Mouse (Mus musculus) neural tube, embryonic 13.5 days (tissue): Measurements from ENCODE around the gene Ahnak. TPM values are rescaled to one million over a fixed set of nuclear protein-coding genes. Genes with fewer than 3 reads are reported as not detected.
"Not testable (repeated sequence)": the region's sequence is repeated elsewhere in the genome, so short reads cannot be mapped to it uniquely, and the experiment has no call there.

Experiments
- ATAC-seq: fragments of 200-750 bp; cut with Nextera tagmentation; 2 replicates; pipeline ENCODE4 v1.8.0; 2017; ENCODE audit warnings: low read depth, mild to moderate bottlenecking, moderate TSS enrichment, moderate library complexity
- H3K27ac ChIP-seq: fragments of 300-500 bp; sonication (generic); replicated peaks from 2 replicates; pipeline ENCODE4 v1.5.1; 2015; ENCODE audit warnings: moderate library complexity, mild to moderate bottlenecking, inconsistent platforms
- H3K27me3 ChIP-seq: fragments of 300-500 bp; sonication (generic); 2 replicates; pipeline ENCODE4 v1.6.1; 2015; ENCODE audit warnings: mild to moderate bottlenecking, inconsistent platforms
- H3K36me3 ChIP-seq: fragments of 300-500 bp; sonication (generic); 2 replicates; pipeline ENCODE4 v1.6.1; 2015; ENCODE audit warnings: mild to moderate bottlenecking, inconsistent platforms
- H3K4me1 ChIP-seq: fragments of 300-500 bp; sonication (generic); replicated peaks from 2 replicates; pipeline ENCODE4 v1.6.1; 2015; ENCODE audit warnings: inconsistent platforms
- H3K4me2 ChIP-seq: fragments of 300-500 bp; sonication (generic); 2 replicates; pipeline ENCODE4 v1.6.1; 2015; ENCODE audit warnings: inconsistent platforms, mild to moderate bottlenecking, moderate library complexity
- H3K4me3 ChIP-seq: fragments of 300-500 bp; sonication (generic); 2 replicates; pipeline ENCODE4 v1.5.1; 2015; ENCODE audit warnings: mild to moderate bottlenecking, inconsistent platforms
- H3K9ac ChIP-seq: fragments of 300-500 bp; sonication (generic); 2 replicates; pipeline ENCODE4 v1.6.1; 2015; ENCODE audit warnings: moderate library complexity, mild to moderate bottlenecking, inconsistent platforms
- H3K9me3 ChIP-seq: fragments of 300-500 bp; sonication (generic); 2 replicates; pipeline ENCODE4 v1.6.1; 2016; ENCODE audit warnings: inconsistent platforms
- WGBS: fragments of 180-500 bp; shearing (Covaris S2); methylation state at CpG from one replicate; pipeline ENCODE4 v1.1.7; 2015; 5-methylcytosine and 5-hydroxymethylcytosine counted together
- polyA plus RNA-seq: library from polyadenylated mRNA; unstranded; fragments of >200 nt; fragmentation: Nextera tagmentation; extraction: Ambion mirVana; gene quantifications from 2 replicates; pipeline ENCODE4 v1.2.1, GENCODE M21; 2015

Ahnak gene
- polyA plus RNA-seq, 1 experiment from 2014 or later: 4.9 TPM

GRCm38 (mm10) chr19:9038136-9038535 is 49.1 kb downstream of the Ahnak start:
- no peak for ATAC-seq
- no peak overlapping the region for H3K4me3 ChIP-seq
- no peaks in the 10 kb centered on the region for H3K36me3 ChIP-seq
- no peak overlapping the region for H3K27ac ChIP-seq
- H3K9ac ChIP-seq: no peak overlapping the region
- no peak overlapping the region for H3K4me2 ChIP-seq
- peaks cover 4% of the 10 kb centered on the region; the same call in 1 of the 2 replicates for H3K4me1 ChIP-seq
- no peaks in the 10 kb centered on the region for H3K27me3 ChIP-seq
- WGBS: 62% methylated on average over 3 of the region's 3 CpGs
- H3K9me3 ChIP-seq: no peaks in the 10 kb centered on the region

- H3K36me3 ChIP-seq: no peaks in the 10 kb centered on the region
Measured at GRCm38 (mm10) chr19:9039266-9039665, 50.2 kb downstream of the Ahnak start.

GRCm38 (mm10) chr19:9039928-9040327 is 50.8 kb downstream of the Ahnak start:
- 74% methylated on average over 7 of the region's 7 CpGs for WGBS
- Histone ChIP-seq H3K9ac (no peak overlapping the region), H3K36me3 (no peaks in the 10 kb centered on the region), H3K4me2 (no peak overlapping the region), H3K4me1 (no peaks in the 10 kb centered on the region), H3K9me3 (no peaks in the 10 kb centered on the region), H3K4me3 (no peak overlapping the region), H3K27ac (no peak overlapping the region), H3K27me3 (no peaks in the 10 kb centered on the region)
- no peak for ATAC-seq

More at GRCm38 (mm10) chr19:9039266-9039665, 50.2 kb downstream of the Ahnak start:
- Histone ChIP-seq H3K9me3 (no peaks in the 10 kb centered on the region), H3K27me3 (no peaks in the 10 kb centered on the region), H3K27ac (no peak overlapping the region), H3K9ac (no peak overlapping the region), H3K4me2 (no peak overlapping the region), H3K4me3 (no peak overlapping the region), H3K4me1 (no peaks in the 10 kb centered on the region)
- no peak for ATAC-seq
- WGBS: 84% methylated on average over 4 of the region's 4 CpGs

- no peak overlapping the region for H3K27ac ChIP-seq
- H3K4me3 ChIP-seq: no peak overlapping the region
- ATAC-seq: no peak
- no peaks in the 10 kb centered on the region for H3K4me1 ChIP-seq
- no peaks in the 10 kb centered on the region for H3K9me3 ChIP-seq
- no peaks in the 10 kb centered on the region for H3K36me3 ChIP-seq
- no peaks in the 10 kb centered on the region for H3K27me3 ChIP-seq
- no peak overlapping the region for H3K4me2 ChIP-seq
- no peak overlapping the region for H3K9ac ChIP-seq
- 90% methylated on average over 6 of the region's 6 CpGs for WGBS
Measured at GRCm38 (mm10) chr19:9040649-9041048, 51.6 kb downstream of the Ahnak start.

- Histone ChIP-seq H3K4me1 (no peaks in the 10 kb centered on the region), H3K9me3 (no peaks in the 10 kb centered on the region), H3K9ac (no peak overlapping the region), H3K4me2 (no peak overlapping the region), H3K27ac (no peak overlapping the region), H3K27me3 (no peaks in the 10 kb centered on the region), H3K36me3 (no peaks in the 10 kb centered on the region), H3K4me3 (no peak overlapping the region)
- ATAC-seq: no peak
Measured at GRCm38 (mm10) chr19:9041074-9041473, 52.0 kb downstream of the Ahnak start.

GRCm38 (mm10) chr19:9043123-9043522 is 54.0 kb downstream of the Ahnak start:
- H3K9me3 ChIP-seq: no peaks in the 10 kb centered on the region
- no peaks in the 10 kb centered on the region for H3K4me1 ChIP-seq
- H3K4me2 ChIP-seq: no peak overlapping the region
- no peaks in the 10 kb centered on the region for H3K36me3 ChIP-seq
- no peak overlapping the region for H3K27ac ChIP-seq
- ATAC-seq: no peak
- H3K27me3 ChIP-seq: no peaks in the 10 kb centered on the region
- WGBS: 85% methylated on average over 1 of the region's 1 CpGs
- H3K9ac ChIP-seq: no peak overlapping the region
- no peak overlapping the region for H3K4me3 ChIP-seq

GRCm38 (mm10) chr19:9044291-9044690 is 55.2 kb downstream of the Ahnak start:
- Histone ChIP-seq H3K4me2 (no peak overlapping the region), H3K36me3 (no peaks in the 10 kb centered on the region), H3K9ac (no peak overlapping the region), H3K9me3 (no peaks in the 10 kb centered on the region), H3K4me1 (no peaks in the 10 kb centered on the region), H3K27me3 (no peaks in the 10 kb centered on the region), H3K27ac (no peak overlapping the region), H3K4me3 (no peak overlapping the region)
- no peak for ATAC-seq
- 74% methylated on average over 4 of the region's 4 CpGs for WGBS

GRCm38 (mm10) chr19:9047207-9047945 is 58.3 kb downstream of the Ahnak start:
- Histone ChIP-seq H3K4me1 (no peaks in the 10 kb centered on the region), H3K27me3 (no peaks in the 10 kb centered on the region), H3K27ac (no peak overlapping the region), H3K9me3 (no peaks in the 10 kb centered on the region), H3K9ac (no peak overlapping the region), H3K4me3 (no peak overlapping the region), H3K4me2 (no peak overlapping the region), H3K36me3 (no peaks in the 10 kb centered on the region)
- WGBS: 84% methylated on average over 7 of the region's 7 CpGs
- ATAC-seq: no peak

- H3K27me3 ChIP-seq: no peaks in the 10 kb centered on the region
- no peak overlapping the region for H3K4me2 ChIP-seq
- H3K36me3 ChIP-seq: no peaks in the 10 kb centered on the region
- H3K9me3 ChIP-seq: no peaks in the 10 kb centered on the region
- no peak overlapping the region for H3K27ac ChIP-seq
- H3K4me1 ChIP-seq: no peaks in the 10 kb centered on the region
- 35% methylated on average over 1 of the region's 1 CpGs for WGBS
- H3K4me3 ChIP-seq: no peak overlapping the region
- no peak overlapping the region for H3K9ac ChIP-seq
- ATAC-seq: no peak
Measured at GRCm38 (mm10) chr19:9047946-9048387, 58.9 kb downstream of the Ahnak start.

GRCm38 (mm10) chr19:9048981-9049687 is 60.0 kb downstream of the Ahnak start:
- WGBS: 92% methylated on average over 4 of the region's 4 CpGs

GRCm38 (mm10) chr19:9050294-9051229 is 61.5 kb downstream of the Ahnak start:
- H3K27ac ChIP-seq: no peak overlapping the region
- no peak for ATAC-seq
- 84% methylated on average over 9 of the region's 9 CpGs for WGBS
- no peak overlapping the region for H3K4me3 ChIP-seq
- no peaks in the 10 kb centered on the region for H3K9me3 ChIP-seq
- H3K9ac ChIP-seq: no peak overlapping the region
- H3K4me2 ChIP-seq: no peak overlapping the region
- no peaks in the 10 kb centered on the region for H3K27me3 ChIP-seq
- H3K4me1 ChIP-seq: no peaks in the 10 kb centered on the region
- H3K36me3 ChIP-seq: no peaks in the 10 kb centered on the region

More at GRCm38 (mm10) chr19:9048981-9049687, 60.0 kb downstream of the Ahnak start:
- Histone ChIP-seq H3K27ac (no peak overlapping the region), H3K9ac (no peak overlapping the region), H3K27me3 (no peaks in the 10 kb centered on the region), H3K4me1 (no peaks in the 10 kb centered on the region), H3K36me3 (no peaks in the 10 kb centered on the region), H3K4me2 (no peak overlapping the region), H3K4me3 (no peak overlapping the region), H3K9me3 (no peaks in the 10 kb centered on the region)
- ATAC-seq: no peak

GRCm38 (mm10) chr19:9051985-9052384 is 62.9 kb downstream of the Ahnak start:
- H3K4me3 ChIP-seq, H3K27ac ChIP-seq, ATAC-seq, H3K4me1 ChIP-seq, H3K36me3 ChIP-seq, H3K27me3 ChIP-seq, H3K4me2 ChIP-seq, H3K9me3 ChIP-seq, H3K9ac ChIP-seq: not testable (repeated sequence)
- 89% methylated on average over 4 of the region's 4 CpGs for WGBS
